Mouse (Mus musculus) layer of hippocampus, adult 2 months (tissue): ENCODE measurements at regions not wholly inside any gene's neighbourhood (a gene's known extent, or its start where the extent isn't known, plus 50 kb on each side); places are given as distances from the start of the nearest gene placed in this dataset.
A peak's percentile ranks its signal among the peaks of the same experiment; 100 is the strongest.
"Not testable (repeated sequence)": the region's sequence is repeated elsewhere in the genome, so short reads cannot be mapped to it uniquely, and the experiment has no call there.

Source experiments
- DNase-seq, 2 experiments: peaks; one replicate each; pipeline ENCODE4 v3.0.0; 2022; ENCODE audit warnings: low spot score in 2 of 2
- H3K27ac ChIP-seq: fragments of 200-600 bp; 2 replicates; pipeline ENCODE4 v1.8.1; 2022
- H3K4me3 ChIP-seq: fragments of 200-600 bp; 2 replicates; pipeline ENCODE4 v1.8.1; 2022; ENCODE audit warnings: mild to moderate bottlenecking
- CTCF ChIP-seq: fragments of 200-600 bp; conservative IDR thresholded peaks from 2 replicates; pipeline ENCODE4 v1.8.1; 2022; ENCODE audit warnings: antibody characterized with exemption, mild to moderate bottlenecking, moderate library complexity

- no peak overlapping the region for H3K27ac ChIP-seq
- H3K4me3 ChIP-seq, result no peak overlapping the region
- DNase-seq, result no peak
- TF ChIP-seq CTCF, result no peak
These were observed 323.4 kb upstream of the Klhl29 start for GRCm38 (mm10) chr12:5698778-5699454.

DNA sequence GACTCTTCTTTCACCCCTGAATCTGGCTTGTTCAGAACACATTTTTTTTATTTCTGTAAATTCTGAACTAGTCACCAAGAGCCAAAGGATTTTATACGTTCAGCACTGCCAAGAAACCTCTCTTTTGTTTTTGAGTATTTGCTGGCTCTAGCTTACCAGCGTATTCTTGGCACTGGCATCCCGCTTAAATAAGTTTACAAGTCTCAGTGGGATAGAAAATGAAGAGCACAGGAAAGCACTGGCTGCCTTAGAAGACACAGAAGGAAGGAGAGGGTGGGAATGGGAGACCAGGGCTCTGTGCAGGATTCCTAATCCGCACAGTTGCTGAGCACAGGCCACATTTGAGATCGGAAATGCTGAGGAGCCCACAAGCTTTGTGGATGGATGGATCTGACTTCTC, 306.7 kb upstream of the Klhl29 start:
- Histone ChIP-seq H3K27ac (no peak overlapping the region), H3K4me3 (no peak overlapping the region)
- DNase-seq, result no peak
- no peak for TF ChIP-seq CTCF

GRCm38 (mm10) chr12:5678126-5678525, 302.6 kb upstream of the Klhl29 start:
- not testable (repeated sequence) for DNase-seq, H3K27ac ChIP-seq

DNA sequence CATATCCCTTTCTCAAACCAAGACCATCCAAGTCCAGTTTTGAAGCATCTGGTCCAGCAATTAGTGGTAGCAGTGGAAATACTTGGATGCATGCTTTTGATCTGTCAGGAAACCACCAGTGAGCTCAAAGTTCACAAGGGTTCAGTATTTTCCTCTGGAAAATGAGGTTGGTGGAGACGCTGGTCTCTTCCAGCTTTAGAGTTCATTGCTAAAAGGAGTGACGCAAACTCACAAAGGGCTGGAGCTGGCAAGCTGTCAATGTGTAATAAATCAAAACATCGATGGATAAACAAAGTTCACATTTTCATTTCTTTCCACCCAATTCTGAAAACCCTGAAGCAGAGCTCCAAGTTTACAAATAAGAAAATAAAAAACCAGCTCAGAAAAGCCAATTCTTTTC, 293.0 kb upstream of the Klhl29 start:
- no peak for DNase-seq
- TF ChIP-seq CTCF, result no peak
- H3K27ac ChIP-seq, result no peak overlapping the region
- H3K4me3 ChIP-seq, result no peak overlapping the region

More at GRCm38 (mm10) chr12:5678126-5678525, 302.6 kb upstream of the Klhl29 start:
- H3K4me3 ChIP-seq, result not testable (repeated sequence)

GRCm38 (mm10) chr12:5637571-5638275, 262.2 kb upstream of the Klhl29 start:
- H3K4me3 ChIP-seq, result no peak overlapping the region
- no peak overlapping the region for H3K27ac ChIP-seq
- DNase-seq, result peak in 1 of 2 experiments; percentile 14
- TF ChIP-seq CTCF, result no peak

- no peak for TF ChIP-seq CTCF
These were observed 258.5 kb upstream of the Klhl29 start for GRCm38 (mm10) chr12:5633971-5634370.

GRCm38 (mm10) chr12:5601084-5601654, 225.7 kb upstream of the Klhl29 start:
- no peak for DNase-seq
- no peak for TF ChIP-seq CTCF
- H3K4me3 ChIP-seq, result no peak overlapping the region
- H3K27ac ChIP-seq, result no peak overlapping the region

More at GRCm38 (mm10) chr12:5633971-5634370, 258.5 kb upstream of the Klhl29 start:
- Histone ChIP-seq H3K4me3 (no peak overlapping the region), H3K27ac (no peak overlapping the region)
- DNase-seq, result no peak

DNA sequence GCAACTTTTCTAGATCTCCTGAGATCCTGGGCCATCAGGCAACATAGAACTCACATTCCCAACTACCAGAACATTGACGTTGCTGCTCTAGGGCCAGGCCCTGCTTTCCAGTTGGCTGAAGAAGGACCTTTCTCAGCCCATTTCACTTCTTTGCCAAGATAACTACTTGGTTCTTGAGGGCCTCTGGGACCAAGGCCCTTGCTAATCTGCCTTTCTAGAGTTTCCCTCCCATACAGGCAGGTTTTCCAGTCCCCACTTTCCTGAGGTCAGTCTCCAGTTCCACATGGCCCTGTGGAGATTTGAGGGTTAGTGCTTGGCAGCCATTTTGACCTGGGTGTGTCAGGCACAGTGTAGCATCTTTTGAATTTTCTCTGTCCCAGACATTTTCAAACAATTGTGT, 223.9 kb upstream of the Klhl29 start:
- DNase-seq, result no peak

GRCm38 (mm10) chr12:5598961-5599360, 223.5 kb upstream of the Klhl29 start:
- Histone ChIP-seq H3K4me3 (no peak overlapping the region), H3K27ac (no peak overlapping the region)
- no peak for TF ChIP-seq CTCF
- no peak for DNase-seq

More for the DNA sequence above, 223.9 kb upstream of the Klhl29 start:
- no peak for TF ChIP-seq CTCF
- H3K27ac ChIP-seq, result no peak overlapping the region
- no peak overlapping the region for H3K4me3 ChIP-seq

GRCm38 (mm10) chr12:5572831-5573230, 197.3 kb upstream of the Klhl29 start:
- Histone ChIP-seq H3K27ac (no peak overlapping the region), H3K4me3 (no peak overlapping the region)
- DNase-seq, result peak; percentile 16 to 30
- TF ChIP-seq CTCF, result no peak

GRCm38 (mm10) chr12:5568941-5569340, 193.5 kb upstream of the Klhl29 start:
- Histone ChIP-seq H3K27ac (no peak overlapping the region), H3K4me3 (no peak overlapping the region)
- TF ChIP-seq CTCF, result no peak
- no peak for DNase-seq

- no peak overlapping the region for H3K27ac ChIP-seq
- TF ChIP-seq CTCF, result peak; percentile 41
- no peak for DNase-seq
- no peak overlapping the region for H3K4me3 ChIP-seq
These were observed 190.7 kb upstream of the Klhl29 start for GRCm38 (mm10) chr12:5566231-5566630.

- no peak overlapping the region for H3K27ac ChIP-seq
- TF ChIP-seq CTCF, result no peak
- no peak for DNase-seq
- H3K4me3 ChIP-seq, result no peak overlapping the region
These were observed 177.1 kb upstream of the Klhl29 start for GRCm38 (mm10) chr12:5552607-5553006.

- no peak overlapping the region for H3K27ac ChIP-seq
- TF ChIP-seq CTCF, result no peak
- no peak overlapping the region for H3K4me3 ChIP-seq
- DNase-seq, result no peak
These were observed 176.4 kb upstream of the Klhl29 start for GRCm38 (mm10) chr12:5551901-5552300.
